Mouse (Mus musculus) gastrocnemius, postnatal 10 days (tissue): ENCODE data around the gene Map3k20. TPM values are rescaled to one million over a fixed set of nuclear protein-coding genes. Genes with fewer than 3 reads are reported as not detected.

Experiments used
- DNase-seq: peaks from one replicate; pipeline ENCODE4 v3.0.0; 2021; ENCODE audit warnings: mixed read lengths
- total RNA-seq, 2 experiments: library from RNA; stranded (reverse); gene quantifications; 2 replicates each; pipeline ENCODE4 v1.2.3; 2021

The Map3k20 gene
- total RNA-seq, 2 experiments from 2014 or later: 255 to 272 TPM

- no peak for DNase-seq
Measured at GRCm38 (mm10) chr2:72379425-72379824, 94.0 kb downstream of the Map3k20 start.

- no peak for DNase-seq
Measured at GRCm38 (mm10) chr2:72382662-72383061, 97.2 kb downstream of the Map3k20 start.

- DNase-seq: no peak
Measured at GRCm38 (mm10) chr2:72383321-72383720, 97.9 kb downstream of the Map3k20 start.

- DNase-seq: peak; percentile 24
Measured at GRCm38 (mm10) chr2:72389411-72389810, 104.0 kb downstream of the Map3k20 start.

GRCm38 (mm10) chr2:72389942-72390341 is 104.5 kb downstream of the Map3k20 start:
- peak; percentile 87 for DNase-seq

- DNase-seq: peak; percentile 35
Measured at GRCm38 (mm10) chr2:72390474-72390873, 105.0 kb downstream of the Map3k20 start.

GRCm38 (mm10) chr2:72391024-72391423 is 105.6 kb downstream of the Map3k20 start:
- no peak for DNase-seq

GRCm38 (mm10) chr2:72391721-72392120 is 106.3 kb downstream of the Map3k20 start:
- DNase-seq: no peak

- peak; percentile 29 for DNase-seq
Measured at GRCm38 (mm10) chr2:72392316-72392715, 106.9 kb downstream of the Map3k20 start.

GRCm38 (mm10) chr2:72396934-72397333 is 111.5 kb downstream of the Map3k20 start:
- DNase-seq: peak; percentile 16

GRCm38 (mm10) chr2:72398227-72398626 is 112.8 kb downstream of the Map3k20 start:
- peak; percentile 76 for DNase-seq

GRCm38 (mm10) chr2:72399469-72400195 is 114.2 kb downstream of the Map3k20 start:
- no peak for DNase-seq

GRCm38 (mm10) chr2:72401290-72401689 is 115.9 kb downstream of the Map3k20 start:
- DNase-seq: no peak

GRCm38 (mm10) chr2:72405621-72406555 is 120.5 kb downstream of the Map3k20 start:
- DNase-seq: no peak

GRCm38 (mm10) chr2:72406701-72407100 is 121.3 kb downstream of the Map3k20 start:
- DNase-seq: no peak

- no peak for DNase-seq
Measured at GRCm38 (mm10) chr2:72407341-72408092, 122.1 kb downstream of the Map3k20 start.

GRCm38 (mm10) chr2:72409968-72410367 is 124.5 kb downstream of the Map3k20 start:
- no peak for DNase-seq

GRCm38 (mm10) chr2:72412266-72412665 is 126.8 kb downstream of the Map3k20 start:
- no peak for DNase-seq

GRCm38 (mm10) chr2:72415416-72415815 is 130.0 kb downstream of the Map3k20 start:
- no peak for DNase-seq

- DNase-seq: no peak
Measured at GRCm38 (mm10) chr2:72416095-72417080, 131.0 kb downstream of the Map3k20 start.

- no peak for DNase-seq
Measured at GRCm38 (mm10) chr2:72420561-72420960, 135.1 kb downstream of the Map3k20 start.
